Mouse (Mus musculus) G1E (cell line): ENCODE measurements around the gene Foxl1.

ENCODE experiments used
- CTCF ChIP-seq: IDR thresholded peaks from 2 replicates; pipeline ENCODE4 v1.5.1; 2012; ENCODE audit warnings: low read depth, low read length, inconsistent platforms, mixed read lengths
- GATA1 ChIP-seq: IDR thresholded peaks from 2 replicates; pipeline ENCODE4 v1.6.1; 2012; ENCODE audit warnings: borderline replicate concordance, low read length, inconsistent platforms, mixed read lengths
- TAL1 ChIP-seq: conservative IDR thresholded peaks from 2 replicates; pipeline ENCODE4 v1.6.1; 2012; ENCODE audit warnings: low read depth, low read length, inconsistent platforms, mixed read lengths

DNA sequence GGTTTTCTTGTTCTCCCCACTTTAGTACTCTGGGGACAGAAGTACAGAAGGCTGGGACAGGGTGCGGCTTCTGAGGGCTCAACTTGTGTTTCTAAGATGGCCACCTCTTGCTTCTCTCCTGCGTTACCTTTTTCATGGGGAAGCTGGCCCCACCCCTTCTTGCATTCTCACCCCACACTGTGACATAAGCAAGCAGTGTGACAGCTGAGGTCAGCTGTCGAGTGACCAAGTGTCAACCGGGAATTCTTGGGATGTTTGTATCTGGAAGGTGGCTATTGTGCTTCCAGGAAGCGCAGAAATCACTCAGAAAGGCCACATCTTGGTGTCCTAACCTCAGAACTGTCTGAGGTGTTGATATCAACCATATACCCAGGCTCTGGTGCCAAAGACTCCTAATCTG lies 40.3 kb downstream of the Foxl1 start:
- TF ChIP-seq CTCF, result no peak
- TF ChIP-seq GATA1, result no peak
- TF ChIP-seq TAL1, result no peak
